Mouse (Mus musculus) CH12.LX (cell line): ENCODE measurements at regions not wholly inside any gene's neighbourhood (a gene's known extent, or its start where the extent isn't known, plus 50 kb on each side); places are given as distances from the start of the nearest gene placed in this dataset.

Experiments
- CTCF ChIP-seq, 2 experiments: IDR thresholded peaks in 1 of 2; conservative IDR thresholded peaks in 1 of 2; 2 replicates each; pipeline ENCODE4 v1.5.1; 2011 to 2012; ENCODE audit warnings: low read depth in 2 of 2, low read length in 2 of 2, improper control_type of control experiment in 1 of 2, inconsistent platforms in 1 of 2, mild to moderate bottlenecking in 1 of 2, moderate library complexity in 1 of 2
- ELF1 ChIP-seq: IDR thresholded peaks from 2 replicates; pipeline ENCODE4 v1.6.1; 2014; ENCODE audit warnings: low read depth, mild to moderate bottlenecking, inconsistent platforms, low read length, improper control_type of control experiment
- EP300 ChIP-seq: IDR thresholded peaks from 2 replicates; pipeline ENCODE4 v1.6.1; 2011; ENCODE audit warnings: low read length, improper control_type of control experiment
- GABPA ChIP-seq: IDR thresholded peaks from 2 replicates; pipeline ENCODE4 v1.6.1; 2012; ENCODE audit warnings: low read depth, low read length, improper control_type of control experiment, inconsistent platforms; ENCODE audit not compliant: insufficient replicate concordance
- IRF4 ChIP-seq: IDR thresholded peaks from 2 replicates; pipeline ENCODE4 v1.6.1; 2014; ENCODE audit warnings: low read depth, mild to moderate bottlenecking, inconsistent platforms, low read length, improper control_type of control experiment
- MAFK ChIP-seq: IDR thresholded peaks from 2 replicates; pipeline ENCODE4 v1.6.1; 2011; ENCODE audit warnings: low read length, improper control_type of control experiment; ENCODE audit not compliant: insufficient replicate concordance
- MAX ChIP-seq: IDR thresholded peaks from 2 replicates; pipeline ENCODE4 v1.6.1; 2011; ENCODE audit warnings: low read length, improper control_type of control experiment
- MEF2A ChIP-seq: IDR thresholded peaks from 2 replicates; pipeline ENCODE4 v1.6.1; 2014; ENCODE audit warnings: low read depth, mild to moderate bottlenecking, inconsistent platforms, low read length, improper control_type of control experiment, borderline replicate concordance
- POLR2A ChIP-seq: IDR thresholded peaks from 2 replicates; pipeline ENCODE4 v1.6.1; 2011; ENCODE audit warnings: low read depth, mild to moderate bottlenecking, improper control_type of control experiment, low read length
- RCOR1 ChIP-seq: conservative IDR thresholded peaks from 2 replicates; pipeline ENCODE4 v1.6.1; 2012; ENCODE audit warnings: low read depth, mild to moderate bottlenecking, inconsistent platforms, low read length, improper control_type of control experiment
- TCF12 ChIP-seq: IDR thresholded peaks from 2 replicates; pipeline ENCODE4 v1.6.1; 2014; ENCODE audit warnings: low read depth, mild to moderate bottlenecking, inconsistent platforms, low read length, improper control_type of control experiment
- ZMIZ1 ChIP-seq: IDR thresholded peaks from 2 replicates; pipeline ENCODE4 v1.6.1; 2012; ENCODE audit warnings: low read depth, mild to moderate bottlenecking, inconsistent platforms, low read length, improper control_type of control experiment

- TF ChIP-seq CTCF (conservative IDR thresholded peaks at IDR 0.05 in 1 of 2, IDR thresholded peaks at IDR 0.05 in 1 of 2; ENCODE audit: low read depth in 2 of 2, low read length in 2 of 2) (no peak), IRF4 (no peak), MAFK (no peak), MAX (no peak), RCOR1 (no peak), TCF12 (no peak), MEF2A (no peak), EP300 (no peak), POLR2A (no peak), GABPA (no peak), ZMIZ1 (no peak), ELF1 (no peak)
Measured at GRCm38 (mm10) chr14:17484866-17485265, 175.2 kb upstream of the Thrb start.
